Mouse (Mus musculus) thymus, adult 2 months (tissue): ENCODE results near the gene Gfy.

Experiments
- CTCF ChIP-seq: fragments of 200-500 bp; IDR thresholded peaks from 2 replicates; pipeline ENCODE4 v1.5.1; 2012; ENCODE audit warnings: mild to moderate bottlenecking, control low read depth, low read length, moderate library complexity, borderline replicate concordance; ENCODE audit not compliant: control insufficient read depth, poor library complexity, insufficient read depth; ENCODE audit errors: extremely low read depth
- POLR2A ChIP-seq: fragments of 200-500 bp; IDR thresholded peaks from 2 replicates; pipeline ENCODE4 v1.6.1; 2012; ENCODE audit warnings: mild to moderate bottlenecking, low read length, control low read depth, moderate library complexity; ENCODE audit not compliant: control insufficient read depth, poor library complexity, insufficient read depth; ENCODE audit errors: extremely low read depth

DNA sequence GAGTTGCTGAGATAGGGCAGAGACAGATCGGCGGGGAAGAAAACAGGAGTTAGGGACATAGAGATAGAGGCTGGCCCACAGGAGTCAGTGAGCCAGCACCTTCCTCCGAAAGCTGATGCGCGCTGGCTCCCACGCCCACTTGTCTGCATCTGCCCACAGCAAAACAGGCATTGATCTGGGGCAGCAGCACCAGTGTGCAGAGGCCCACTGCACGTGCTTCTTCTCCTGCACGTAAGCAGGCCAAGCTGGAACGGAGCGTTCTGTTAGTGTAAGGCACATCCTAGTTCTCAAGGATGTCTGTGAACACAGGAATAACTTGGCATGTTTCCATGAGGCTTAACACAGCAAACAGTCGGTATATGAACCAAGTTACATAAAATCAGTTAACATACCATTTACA is 19.6 kb upstream of the Gfy start:
- no peak for TF ChIP-seq CTCF
- TF ChIP-seq POLR2A = no peak
